Mouse (Mus musculus) MEL (cell line): ENCODE data around the gene Pdhx. TPM values are rescaled to one million over a fixed set of nuclear protein-coding genes. Genes with fewer than 3 reads are reported as not detected.

Experiments used
- DNase-seq: peaks from one replicate; pipeline ENCODE4 v3.0.0; 2011; ENCODE audit warnings: low read depth, low spot score
- H3K27ac ChIP-seq: 2 replicates; pipeline ENCODE4 v1.5.1; 2012; ENCODE audit warnings: low read depth, mild to moderate bottlenecking, control low read depth, low read length, moderate library complexity; ENCODE audit not compliant: control insufficient read depth
- H3K27me3 ChIP-seq, 2 experiments: fragments of 150-350 bp in 1 of 2; sonication (generic) in 1 of 2; 2 replicates each; pipeline ENCODE4 v1.6.1; 2012; ENCODE audit warnings: low read length in 2 of 2, mild to moderate bottlenecking in 2 of 2, improper control_type of control experiment in 1 of 2, moderate library complexity in 1 of 2; ENCODE audit not compliant: insufficient read depth in 2 of 2, control insufficient read depth in 1 of 2
- H3K36me3 ChIP-seq, 2 experiments: 2 replicates each; pipeline ENCODE4 v1.6.1; 2012 to 2014; ENCODE audit warnings: low read length in 2 of 2, improper control_type of control experiment in 1 of 2, inconsistent platforms in 1 of 2, mild to moderate bottlenecking in 1 of 2; ENCODE audit not compliant: insufficient read depth in 2 of 2, control insufficient read depth in 1 of 2
- H3K4me1 ChIP-seq, 2 experiments: fragments of 150-350 bp in 1 of 2; sonication (generic) in 1 of 2; 2 replicates each; pipeline ENCODE4 v1.6.1; 2012; ENCODE audit warnings: low read length in 2 of 2, improper control_type of control experiment in 1 of 2, mild to moderate bottlenecking in 1 of 2; ENCODE audit not compliant: insufficient read depth in 2 of 2, control insufficient read depth in 1 of 2
- H3K4me3 ChIP-seq, 2 experiments: fragments of 150-350 bp in 1 of 2; sonication (generic) in 1 of 2; 2 replicates each; pipeline ENCODE4 v1.5.1; 2012; ENCODE audit warnings: low read depth in 2 of 2, low read length in 2 of 2, mild to moderate bottlenecking in 2 of 2, moderate library complexity in 2 of 2, control low read depth in 1 of 2, improper control_type of control experiment in 1 of 2; ENCODE audit not compliant: control insufficient read depth in 1 of 2, insufficient read depth in 1 of 2
- H3K79me2 ChIP-seq: 2 replicates; pipeline ENCODE4 v1.6.1; 2012; ENCODE audit warnings: mild to moderate bottlenecking, low read length, moderate library complexity; ENCODE audit not compliant: control insufficient read depth, poor library complexity, insufficient read depth
- H3K9ac ChIP-seq: 2 replicates; pipeline ENCODE4 v1.6.1; 2012; ENCODE audit warnings: low read depth, mild to moderate bottlenecking, control low read depth, low read length, moderate library complexity; ENCODE audit not compliant: control insufficient read depth, poor library complexity, severe bottlenecking
- H3K9me3 ChIP-seq: fragments of 150-350 bp; sonication (generic); replicated peaks from 2 replicates; pipeline ENCODE4 v1.6.1; 2012; ENCODE audit warnings: mild to moderate bottlenecking, low read length, improper control_type of control experiment, moderate library complexity; ENCODE audit not compliant: insufficient read depth
- BHLHE40 ChIP-seq: IDR thresholded peaks from 2 replicates; pipeline ENCODE4 v1.6.1; 2012; ENCODE audit warnings: low read depth, mild to moderate bottlenecking, inconsistent platforms, low read length, improper control_type of control experiment, borderline replicate concordance
- CHD2 ChIP-seq: IDR thresholded peaks from 2 replicates; pipeline ENCODE4 v1.6.1; 2011; ENCODE audit warnings: low read length, improper control_type of control experiment
- CTCF ChIP-seq, 3 experiments: IDR thresholded peaks in 2 of 3; conservative IDR thresholded peaks in 1 of 3; 2 replicates each; pipeline ENCODE4 v1.5.1; 2011 to 2012; ENCODE audit warnings: low read length in 3 of 3, low read depth in 2 of 3, mild to moderate bottlenecking in 2 of 3, improper control_type of control experiment in 1 of 3, inconsistent platforms in 1 of 3, mixed read lengths in 1 of 3, moderate library complexity in 1 of 3; ENCODE audit not compliant: control insufficient read depth in 1 of 3, insufficient read depth in 1 of 3, poor library complexity in 1 of 3, severe bottlenecking in 1 of 3
- E2F4 ChIP-seq: IDR thresholded peaks from 2 replicates; pipeline ENCODE4 v1.6.1; 2011; ENCODE audit warnings: low read depth, low read length, improper control_type of control experiment, borderline replicate concordance
- ELF1 ChIP-seq: IDR thresholded peaks from 2 replicates; pipeline ENCODE4 v1.6.1; 2014; ENCODE audit warnings: low read depth, mild to moderate bottlenecking, inconsistent platforms, low read length, improper control_type of control experiment, moderate library complexity
- ETS1 ChIP-seq: IDR thresholded peaks from 2 replicates; pipeline ENCODE4 v1.6.1; 2012; ENCODE audit warnings: low read depth, mild to moderate bottlenecking, inconsistent platforms, low read length, improper control_type of control experiment, moderate library complexity
- GABPA ChIP-seq: IDR thresholded peaks from 2 replicates; pipeline ENCODE4 v1.6.1; 2012; ENCODE audit warnings: low read depth, mild to moderate bottlenecking, inconsistent platforms, low read length, improper control_type of control experiment, moderate library complexity
- GATA1 ChIP-seq: IDR thresholded peaks from 2 replicates; pipeline ENCODE4 v1.6.1; 2011; ENCODE audit warnings: low read depth, low read length, improper control_type of control experiment
- HCFC1 ChIP-seq: IDR thresholded peaks from 2 replicates; pipeline ENCODE4 v1.6.1; 2012; ENCODE audit warnings: low read depth, mild to moderate bottlenecking, inconsistent platforms, low read length, improper control_type of control experiment, moderate library complexity
- KAT2A ChIP-seq: conservative IDR thresholded peaks from 2 replicates; pipeline ENCODE4 v1.6.1; 2012; ENCODE audit warnings: low read depth, low read length, improper control_type of control experiment, inconsistent platforms
- MAX ChIP-seq: IDR thresholded peaks from 2 replicates; pipeline ENCODE4 v1.6.1; 2011; ENCODE audit warnings: low read length, improper control_type of control experiment
- MAZ ChIP-seq: IDR thresholded peaks from 2 replicates; pipeline ENCODE4 v1.6.1; 2012; ENCODE audit warnings: low read depth, mild to moderate bottlenecking, inconsistent platforms, low read length, improper control_type of control experiment
- MYC ChIP-seq: IDR thresholded peaks from 2 replicates; pipeline ENCODE4 v1.6.1; 2011; ENCODE audit warnings: low read depth, mild to moderate bottlenecking, low read length, improper control_type of control experiment, moderate library complexity
- NRF1 ChIP-seq: IDR thresholded peaks from 2 replicates; pipeline ENCODE4 v1.6.1; 2014; ENCODE audit warnings: low read depth, mild to moderate bottlenecking, inconsistent platforms, low read length, improper control_type of control experiment, moderate library complexity; ENCODE audit not compliant: poor library complexity, insufficient read depth, severe bottlenecking
- POLR2AphosphoS5 ChIP-seq: IDR thresholded peaks from 2 replicates; pipeline ENCODE4 v1.6.1; 2012; ENCODE audit warnings: low read depth, borderline replicate concordance, mild to moderate bottlenecking, inconsistent platforms, low read length, moderate library complexity, mixed read lengths
- TCF12 ChIP-seq: IDR thresholded peaks from 2 replicates; pipeline ENCODE4 v1.6.1; 2014; ENCODE audit warnings: low read depth, mild to moderate bottlenecking, inconsistent platforms, low read length, improper control_type of control experiment, moderate library complexity
- UBTF ChIP-seq: IDR thresholded peaks from 2 replicates; pipeline ENCODE4 v1.6.1; 2012; ENCODE audit warnings: low read depth, mild to moderate bottlenecking, inconsistent platforms, low read length, improper control_type of control experiment, moderate library complexity, borderline replicate concordance; ENCODE audit not compliant: insufficient read depth
- ZC3H11A ChIP-seq: IDR thresholded peaks from 2 replicates; pipeline ENCODE4 v1.6.1; 2012; ENCODE audit warnings: low read depth, mild to moderate bottlenecking, inconsistent platforms, low read length, improper control_type of control experiment
- ZKSCAN1 ChIP-seq: IDR thresholded peaks from 2 replicates; pipeline ENCODE4 v1.6.1; 2012; ENCODE audit warnings: low read depth, mild to moderate bottlenecking, inconsistent platforms, low read length, improper control_type of control experiment, moderate library complexity
- ZNF384 ChIP-seq: IDR thresholded peaks from 2 replicates; pipeline ENCODE4 v1.6.1; 2012; ENCODE audit warnings: low read depth, mild to moderate bottlenecking, inconsistent platforms, low read length, improper control_type of control experiment
- polyA plus RNA-seq, 2 experiments: library from polyadenylated mRNA; stranded (reverse) in 1 of 2; unstranded in 1 of 2; fragments of >175 nt in 1 of 2; fragments of >200 nt in 1 of 2; gene quantifications; 2 replicates each; pipeline versions ENCODE4 v1.2.1 to v1.2.4; 2012; ENCODE audit warnings: low replicate concordance in 2 of 2, low read depth in 1 of 2; ENCODE audit not compliant: insufficient read length in 2 of 2, insufficient read depth in 1 of 2, missing spikeins in 1 of 2
- total RNA-seq: library from RNA; depleted of rRNA; stranded (reverse); fragments of 300-350 nt; gene quantifications from 2 replicates; pipeline ENCODE4 v1.2.3, GENCODE M21; 2012

Pdhx gene
- total and polyA plus RNA-seq, 3 experiments: 48.4 to 73.3 TPM; not detected in 1

- Histone ChIP-seq H3K79me2 (peaks cover 44% of the 10 kb centered on the region), H3K4me1 (peaks cover 12% of the 10 kb centered on the region in 2 experiments), H3K9me3 (no peaks in the 10 kb centered on the region), H3K27me3 (no peaks in the 10 kb centered on the region), H3K27ac (no peak overlapping the region), H3K4me3 (no peak overlapping the region), H3K36me3 (peaks cover 0 to 45% of the 10 kb centered on the region in 2 experiments; a peak in 3 of 4 replicates), H3K9ac (no peak overlapping the region)
- no peak for DNase-seq
- TF ChIP-seq MAX (no peak), ELF1 (no peak), HCFC1 (no peak), POLR2AphosphoS5 (no peak)
These were observed 5.6 kb downstream of the Pdhx start for GRCm38 (mm10) chr2:103067552-103068207.

GRCm38 (mm10) chr2:103066683-103067551, 6.4 kb downstream of the Pdhx start:
- peaks cover 12 to 14% of the 10 kb centered on the region in 2 experiments for H3K4me1 ChIP-seq
- no peak overlapping the region for H3K4me3 ChIP-seq
- H3K9me3 ChIP-seq: no peaks in the 10 kb centered on the region
- no peaks in the 10 kb centered on the region for H3K27me3 ChIP-seq
- DNase-seq: no peak
- H3K36me3 ChIP-seq: peaks cover 0 to 43% of the 10 kb centered on the region in 2 experiments; a peak in 3 of 4 replicates
- H3K9ac ChIP-seq: no peak overlapping the region
- TF ChIP-seq HCFC1 (no peak), ZC3H11A (no peak), MYC (no peak), TCF12 (no peak), GABPA (no peak), BHLHE40 (no peak), ZNF384 (no peak), MAZ (no peak), UBTF (no peak), KAT2A (no peak), CHD2 (no peak), ELF1 (no peak), ETS1 (no peak), POLR2AphosphoS5 (no peak), CTCF (IDR thresholded peaks at IDR 0.05 in 2 of 3, conservative IDR thresholded peaks at IDR 0.05 in 1 of 3; ENCODE audit: control insufficient read depth in 1 of 3, insufficient read depth in 1 of 3, low read depth in 2 of 3, low read length in 3 of 3, poor library complexity in 1 of 3, severe bottlenecking in 1 of 3) (no peak), NRF1 (no peak), E2F4 (no peak), ZKSCAN1 (no peak), MAX (no peak), GATA1 (no peak)
- TF ChIP-seq, all 39 proteins: peak for 0
- H3K27ac ChIP-seq: no peak overlapping the region
- H3K79me2 ChIP-seq: peaks cover 41% of the 10 kb centered on the region
